Mouse (Mus musculus) yolk sac, embryonic 10.5 days (tissue): ENCODE measurements around the gene Tnpo1.
"Not testable (repeated sequence)": the region's sequence is repeated elsewhere in the genome, so short reads cannot be mapped to it uniquely, and the experiment has no call there.

Source experiments
- DNase-seq: peaks from one replicate; pipeline ENCODE4 v3.0.0-alpha.2; 2017; ENCODE audit warnings: low spot score

The Tnpo1 gene

GRCm38 (mm10) chr13:98890137-98890870, 35.9 kb downstream of the Tnpo1 start:
- DNase-seq = peak; percentile 72

- no peak for DNase-seq
Measured at GRCm38 (mm10) chr13:98889211-98889610, 37.0 kb downstream of the Tnpo1 start.

GRCm38 (mm10) chr13:98883774-98884173, 42.4 kb downstream of the Tnpo1 start:
- DNase-seq = no peak

GRCm38 (mm10) chr13:98881991-98882390, 44.2 kb downstream of the Tnpo1 start:
- no peak for DNase-seq

- DNase-seq = no peak
Measured at GRCm38 (mm10) chr13:98880336-98880735, 45.8 kb downstream of the Tnpo1 start.

GRCm38 (mm10) chr13:98879422-98879821, 46.8 kb downstream of the Tnpo1 start:
- DNase-seq = no peak

- no peak for DNase-seq
Measured at GRCm38 (mm10) chr13:98877165-98877564, 49.0 kb downstream of the Tnpo1 start.

- no peak for DNase-seq
Measured at GRCm38 (mm10) chr13:98874727-98875126, 51.5 kb downstream of the Tnpo1 start.

- DNase-seq = no peak
Measured at GRCm38 (mm10) chr13:98872273-98872847, 53.8 kb downstream of the Tnpo1 start.

- no peak for DNase-seq
Measured at GRCm38 (mm10) chr13:98871263-98871662, 54.9 kb downstream of the Tnpo1 start.

GRCm38 (mm10) chr13:98868236-98868923, 57.8 kb downstream of the Tnpo1 start:
- DNase-seq = no peak

GRCm38 (mm10) chr13:98867810-98868209, 58.4 kb downstream of the Tnpo1 start:
- DNase-seq = peak; percentile 17

GRCm38 (mm10) chr13:98855291-98855690, 70.9 kb downstream of the Tnpo1 start:
- DNase-seq = no peak

GRCm38 (mm10) chr13:98845794-98846193, 80.4 kb downstream of the Tnpo1 start:
- DNase-seq = no peak

- no peak for DNase-seq
Measured at GRCm38 (mm10) chr13:98836423-98837088, 89.6 kb downstream of the Tnpo1 start.

- no peak for DNase-seq
Measured at GRCm38 (mm10) chr13:98835740-98836139, 90.4 kb downstream of the Tnpo1 start.

- DNase-seq = no peak
Measured at GRCm38 (mm10) chr13:98834723-98835122, 91.5 kb downstream of the Tnpo1 start.

GRCm38 (mm10) chr13:98834199-98834598, 92.0 kb downstream of the Tnpo1 start:
- DNase-seq = no peak

- DNase-seq = no peak
Measured at GRCm38 (mm10) chr13:98832451-98833450, 93.4 kb downstream of the Tnpo1 start.

GRCm38 (mm10) chr13:98829026-98829425, 97.2 kb downstream of the Tnpo1 start:
- DNase-seq = not testable (repeated sequence)

- DNase-seq = no peak
Measured at GRCm38 (mm10) chr13:98825574-98825973, 100.6 kb downstream of the Tnpo1 start.
